In the genomic region with DNA sequence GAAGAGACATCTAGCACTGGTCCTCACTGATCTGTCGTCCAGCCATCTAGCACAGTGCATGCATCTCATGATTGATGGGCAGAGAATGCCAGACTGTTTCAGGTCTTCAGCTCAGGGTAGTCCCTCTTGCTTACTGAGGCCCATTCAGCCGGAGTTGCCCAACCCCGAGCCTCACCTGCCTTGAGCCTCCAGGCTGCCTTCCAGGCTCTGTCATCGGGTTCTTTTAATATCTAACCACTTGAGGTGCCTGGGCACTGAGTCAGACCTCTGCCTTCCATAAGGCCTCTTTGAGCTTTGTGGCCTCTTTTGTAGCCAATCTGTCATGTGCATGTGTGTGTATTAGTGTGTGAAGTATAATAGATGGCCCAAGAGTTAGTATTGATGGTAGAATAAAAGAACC, we compare ENCODE assay signal across 17 mouse cellular contexts.
"Had no signal": no experiment of that assay in that cellular context is flagged by ENCODE, and none has a peak within 500 bp of the region (broad histone marks: within the 10 kb centered on the region; RNA-seq: fewer than 3 reads in every experiment).

No protein-coding gene starts in this region.

- ATAC-seq: midbrain, embryonic 15.5 days had no signal

- H3K9ac ChIP-seq: kidney, embryonic 15.5 days; liver, embryonic 13.5 days; midbrain, embryonic 12.5 days; midbrain, embryonic 15.5 days; neural tube, embryonic 13.5 days; stomach, embryonic 15.5 days had no signal

- H3K27me3 ChIP-seq: midbrain, embryonic 15.5 days; stomach, embryonic 15.5 days had no signal

- H3K36me3 ChIP-seq: kidney, embryonic 15.5 days; liver, embryonic 13.5 days; midbrain, embryonic 12.5 days; midbrain, embryonic 15.5 days; neural tube, embryonic 13.5 days; stomach, embryonic 15.5 days had no signal

- DNase-seq: kidney, adult 8-10 months; kidney, postnatal 14 days; layer of hippocampus, adult 9-11 months; liver, embryonic 13.5 days; lung, adult 2 months; lung, postnatal 14 days; retina, postnatal 1 day; right cerebral cortex, postnatal 25 days; spleen, adult 18-20 months; thymus, postnatal 25 days had no signal

- H3K27ac ChIP-seq: kidney, embryonic 15.5 days; layer of hippocampus, adult 2 months; liver, embryonic 13.5 days; macrophage; midbrain, embryonic 12.5 days; midbrain, embryonic 15.5 days; neural tube, embryonic 13.5 days; stomach, embryonic 15.5 days had no signal

- H3K4me2 ChIP-seq: kidney, embryonic 15.5 days; liver, embryonic 13.5 days; midbrain, embryonic 12.5 days; midbrain, embryonic 15.5 days; neural tube, embryonic 13.5 days; stomach, embryonic 15.5 days had no signal

- H3K4me3 ChIP-seq: kidney, embryonic 15.5 days; layer of hippocampus, adult 2 months; liver, embryonic 13.5 days; midbrain, embryonic 12.5 days; midbrain, embryonic 15.5 days; neural tube, embryonic 13.5 days; stomach, embryonic 15.5 days had no signal

- H3K4me1 ChIP-seq: kidney, embryonic 15.5 days; midbrain, embryonic 12.5 days; midbrain, embryonic 15.5 days; stomach, embryonic 15.5 days had no signal

- H3K9me3 ChIP-seq: kidney, embryonic 15.5 days; liver, embryonic 13.5 days; midbrain, embryonic 12.5 days; midbrain, embryonic 15.5 days; neural tube, embryonic 13.5 days; stomach, embryonic 15.5 days had no signal
